Mouse (Mus musculus) cortical plate, adult 2 months (tissue): ENCODE results near the gene Palld.

ENCODE experiments used
- CTCF ChIP-seq: fragments of 200-500 bp; IDR thresholded peaks from 2 replicates; pipeline ENCODE4 v1.5.1; 2011; ENCODE audit warnings: mild to moderate bottlenecking, control low read depth, low read length; ENCODE audit not compliant: insufficient read depth; ENCODE audit errors: extremely low read depth
- POLR2A ChIP-seq: fragments of 200-500 bp; IDR thresholded peaks from 2 replicates; pipeline ENCODE4 v1.6.1; 2011; ENCODE audit warnings: mild to moderate bottlenecking, low read length, control low read depth; ENCODE audit not compliant: insufficient read depth; ENCODE audit errors: extremely low read depth

DNA sequence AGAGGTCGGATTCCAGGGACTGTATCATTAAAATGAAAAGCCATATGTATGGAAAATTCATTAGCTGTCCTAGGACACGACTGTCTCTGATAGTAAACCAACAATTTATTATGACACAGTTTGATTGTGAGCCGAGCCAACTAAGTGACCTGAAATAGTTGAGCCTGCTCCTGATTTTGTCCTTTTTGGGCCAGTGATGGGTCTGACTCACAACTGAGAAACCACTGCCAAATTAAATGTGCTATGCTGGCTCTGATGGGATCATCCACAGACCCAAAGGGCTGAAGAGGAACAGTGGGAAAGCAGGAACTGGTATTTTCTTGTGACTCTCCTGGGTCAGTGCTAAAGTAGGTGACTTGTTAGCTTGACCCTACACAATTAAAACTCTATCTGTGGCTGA, 305.6 kb downstream of the Palld start:
- no peak for TF ChIP-seq POLR2A
- TF ChIP-seq CTCF: no peak
